Mouse (Mus musculus) ES-Bruce4 (cell line): Measurements from ENCODE around the gene Mapk1.

Source experiments
- CTCF ChIP-seq: IDR thresholded peaks from one replicate; pipeline ENCODE4 v1.8.1; 2011; ENCODE audit warnings: low read depth, low read length
- EP300 ChIP-seq: IDR thresholded peaks from 2 replicates; pipeline ENCODE4 v1.6.1; 2011; ENCODE audit warnings: low read depth, low read length; ENCODE audit not compliant: insufficient read depth
- POLR2A ChIP-seq: IDR thresholded peaks from one replicate; pipeline ENCODE4 v1.8.1; 2011; ENCODE audit warnings: low read length; ENCODE audit not compliant: insufficient read depth

GRCm38 (mm10) chr16:16988842-16989241 lies 5.7 kb downstream of the Mapk1 start:
- TF ChIP-seq CTCF: no peak
- no peak for TF ChIP-seq EP300
- no peak for TF ChIP-seq POLR2A
